Mouse (Mus musculus): ENCODE data around the gene Brpf3.

Gene Brpf3

DNA sequence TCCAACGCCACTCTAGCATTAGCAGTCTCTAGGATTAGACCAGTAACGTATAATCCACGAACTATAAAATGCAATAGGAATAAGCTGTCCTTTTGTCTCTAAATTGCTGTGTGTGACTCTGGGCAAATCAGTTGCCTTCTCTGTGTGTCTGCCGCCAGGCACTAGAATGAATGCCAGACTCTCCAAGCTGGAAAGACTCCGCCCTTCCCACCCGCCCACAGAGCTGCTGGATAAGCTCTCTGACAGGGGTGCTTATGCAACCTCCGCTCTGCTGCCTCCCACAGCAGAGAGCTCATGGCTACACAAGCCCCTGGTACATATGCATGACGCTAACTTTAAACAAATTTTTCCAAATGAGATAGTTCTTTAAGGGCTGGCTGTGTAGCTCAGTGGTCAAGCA is 74.4 kb downstream of the Brpf3 start:
- DNase-seq = no peak

DNA sequence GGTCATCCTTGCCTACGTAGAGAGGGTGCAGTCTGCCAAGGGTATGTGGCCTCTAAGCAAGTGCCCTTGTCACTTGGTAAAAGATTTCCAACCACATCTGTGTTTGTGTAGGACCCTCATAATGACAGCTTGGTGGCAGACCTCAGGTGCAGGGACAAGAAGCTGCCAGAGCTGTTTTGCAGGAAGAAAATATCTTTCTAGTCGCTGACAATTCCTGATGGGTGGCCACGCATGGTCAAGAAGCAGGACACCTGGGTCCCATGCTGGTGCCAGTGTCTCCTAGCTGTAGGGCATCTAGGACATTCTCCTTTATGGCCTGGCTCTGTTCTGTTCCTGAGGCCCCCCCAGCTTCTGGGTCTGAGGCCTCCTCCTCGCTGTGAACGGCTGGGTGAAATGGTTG is 75.4 kb downstream of the Brpf3 start:
- no peak for DNase-seq

- peak in 1 of 2 experiments; percentile 36 for DNase-seq
These were observed 75.9 kb downstream of the Brpf3 start for GRCm38 (mm10) chr17:28876821-28877220.

GRCm38 (mm10) chr17:28879931-28880391 is 79.1 kb downstream of the Brpf3 start:
- peak; percentile 80 to 82 for DNase-seq

DNA sequence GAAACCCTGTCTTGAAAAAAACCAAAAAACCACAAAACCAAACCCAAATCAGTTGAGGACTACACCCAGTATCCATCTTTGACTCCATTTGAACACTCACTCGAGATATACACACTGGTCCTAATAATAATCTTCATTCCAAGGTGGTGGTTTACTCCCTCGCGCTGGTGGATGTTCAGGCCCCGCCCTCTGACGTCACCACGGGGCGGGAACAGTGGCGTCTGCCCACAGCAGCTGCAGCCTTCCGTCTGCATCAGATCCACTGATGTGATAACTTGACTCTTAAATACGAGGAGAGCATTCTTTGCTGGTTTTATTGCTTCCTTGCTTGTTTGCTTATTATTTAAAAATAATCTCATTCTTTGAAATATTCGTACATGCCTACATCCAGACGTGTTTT is 81.4 kb downstream of the Brpf3 start:
- peak; percentile 91 to 92 for DNase-seq

DNA sequence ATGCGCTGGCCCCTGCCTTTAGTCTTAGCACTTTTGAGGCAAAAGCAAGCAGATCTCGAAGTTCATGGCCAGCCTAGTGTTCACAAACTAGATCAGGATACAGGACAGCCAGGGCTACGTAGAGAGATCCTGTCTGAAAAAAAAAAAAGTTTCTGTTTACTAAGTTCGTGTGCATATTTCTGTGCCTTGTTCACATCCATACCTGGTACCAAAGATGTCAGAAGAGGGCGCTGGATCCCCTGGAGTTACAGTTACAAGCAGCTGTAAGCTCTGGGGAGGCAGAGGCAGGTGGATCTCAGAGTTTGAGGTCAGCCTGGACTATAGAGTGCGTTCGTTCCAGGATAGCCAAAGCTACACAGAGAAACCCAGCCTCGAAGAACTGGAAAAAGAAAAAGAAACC is 81.9 kb downstream of the Brpf3 start:
- DNase-seq = peak in 1 of 2 experiments; percentile 30

GRCm38 (mm10) chr17:28883941-28884516 is 83.1 kb downstream of the Brpf3 start:
- DNase-seq = no peak

- DNase-seq = no peak
These were observed 84.3 kb downstream of the Brpf3 start for GRCm38 (mm10) chr17:28885231-28885630.

DNA sequence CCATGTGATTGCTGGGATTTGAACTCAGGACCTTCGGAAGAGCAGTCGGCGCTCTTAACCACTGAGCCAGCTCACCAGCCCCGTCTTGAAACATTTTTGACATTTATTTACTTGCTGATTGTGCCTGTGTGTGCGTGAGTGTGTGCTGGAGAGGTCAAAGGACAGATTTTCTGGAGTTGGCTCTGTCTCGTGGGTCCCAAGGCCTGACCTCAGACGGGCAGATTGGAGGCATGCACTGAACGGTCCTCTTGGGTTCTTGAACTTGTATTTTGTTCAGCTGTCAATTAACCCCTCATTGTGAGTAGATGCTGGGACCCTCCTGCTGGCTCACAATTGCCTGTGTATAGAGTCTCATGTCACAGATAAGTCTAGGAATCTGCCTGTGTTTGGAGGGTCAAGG is 85.4 kb downstream of the Brpf3 start:
- no peak for DNase-seq
